ENCODE assay signal across 19 mouse cellular contexts in genomic region chr7:135806139-135806538, GRCm38 (mm10).
"Had no signal": no experiment of that assay in that cellular context is flagged by ENCODE, and none has a peak within 500 bp of the region (broad histone marks: within the 10 kb centered on the region; RNA-seq: fewer than 3 reads in every experiment).

No protein-coding gene starts in this region.

- ATAC-seq: lung, postnatal 0 days; midbrain, embryonic 16.5 days had no signal

- H3K9me3 ChIP-seq: lung, embryonic 15.5 days; midbrain, embryonic 10.5 days; midbrain, embryonic 12.5 days; neural tube, embryonic 13.5 days; neural tube, embryonic 15.5 days had no signal

- H3K27me3 ChIP-seq: lung, embryonic 15.5 days; midbrain, embryonic 12.5 days; neural tube, embryonic 13.5 days; neural tube, embryonic 15.5 days had no signal

- H3K27ac ChIP-seq: lung, embryonic 15.5 days; midbrain, embryonic 10.5 days; midbrain, embryonic 12.5 days; neural tube, embryonic 13.5 days; neural tube, embryonic 15.5 days had no signal

- DNase-seq: lung, adult 2 months; lung, postnatal 4 days; midbrain, embryonic 14.5 days; retina, postnatal 1 day; right cerebral cortex, adult 18-20 months; right cerebral cortex, postnatal 25 days; right cerebral cortex, postnatal 4 days; spleen, adult 18-20 months; thymus, adult 18-20 months; thymus, postnatal 14 days; thymus, postnatal 36 days had no signal

- H3K36me3 ChIP-seq: lung, embryonic 15.5 days; midbrain, embryonic 10.5 days; midbrain, embryonic 12.5 days; neural tube, embryonic 13.5 days; neural tube, embryonic 15.5 days had no signal

- H3K4me3 ChIP-seq: lung, embryonic 15.5 days; midbrain, embryonic 10.5 days; midbrain, embryonic 12.5 days; myocyte; neural tube, embryonic 13.5 days; neural tube, embryonic 15.5 days had no signal
